Mouse (Mus musculus) kidney, adult 8-10 months (tissue): Measurements from ENCODE around the gene Sly.
"Not testable (repeated sequence)": the region's sequence is repeated elsewhere in the genome, so short reads cannot be mapped to it uniquely, and the experiment has no call there.

Source experiments
- DNase-seq, 2 experiments: peaks; one replicate each; pipeline ENCODE4 v3.0.0; 2022

The Sly gene

GRCm38 (mm10) chrY:57186888-57187287, at the start of gene Sly:
Gene Sly, plus strand, starts transcription at chrY:57187188.
- not testable (repeated sequence) for DNase-seq
